18 mouse cellular contexts compared by ENCODE assay signal in genomic region chr10:31873323-31873895, GRCm38 (mm10).
DNase-seq lines count a peak whose midpoint lies in the region; ATAC-seq and TF ChIP-seq lines count a peak whose summit lies in the region.
"Had no signal": no experiment of that assay in that cellular context is flagged by ENCODE, and none has a peak within 500 bp of the region (broad histone marks: within the 10 kb centered on the region; RNA-seq: fewer than 3 reads in every experiment).

No protein-coding gene starts in this region.

- H3K4me1 ChIP-seq in neural tube, embryonic 11.5 days (ENCODE audit: control insufficient read depth, insufficient read depth, low read length) = no peaks in the 10 kb centered on the region
- no peaks in the 10 kb centered on the region for H3K4me1 ChIP-seq in hindbrain, postnatal 0 days (ENCODE audit: insufficient read depth, low read length)
- H3K4me1 ChIP-seq: embryonic facial prominence, embryonic 13.5 days; stomach, embryonic 15.5 days had no signal

- no peak overlapping the region for H3K27ac ChIP-seq in neural tube, embryonic 11.5 days (ENCODE audit: low read depth, low read length)
- H3K27ac ChIP-seq in hindbrain, postnatal 0 days = no peak overlapping the region
- H3K27ac ChIP-seq: embryonic facial prominence, embryonic 13.5 days; stomach, embryonic 15.5 days had no signal

- no peaks in the 10 kb centered on the region for H3K9me3 ChIP-seq in neural tube, embryonic 11.5 days (ENCODE audit: control insufficient read depth, low read length)
- no peaks in the 10 kb centered on the region for H3K9me3 ChIP-seq in hindbrain, postnatal 0 days (ENCODE audit: low read length)
- H3K9me3 ChIP-seq: embryonic facial prominence, embryonic 13.5 days; stomach, embryonic 15.5 days had no signal

- no peaks in the 10 kb centered on the region for H3K36me3 ChIP-seq in neural tube, embryonic 11.5 days (ENCODE audit: control insufficient read depth, insufficient read depth, low read length)
- H3K36me3 ChIP-seq in hindbrain, postnatal 0 days (ENCODE audit: insufficient read depth, low read length) = no peaks in the 10 kb centered on the region
- H3K36me3 ChIP-seq: embryonic facial prominence, embryonic 13.5 days; stomach, embryonic 15.5 days had no signal

- no peak overlapping the region for H3K4me3 ChIP-seq in neural tube, embryonic 11.5 days (ENCODE audit: low read depth, low read length)
- no peak overlapping the region for H3K4me3 ChIP-seq in hindbrain, postnatal 0 days (ENCODE audit: low read length)
- H3K4me3 ChIP-seq: embryonic facial prominence, embryonic 13.5 days; stomach, embryonic 15.5 days had no signal

- no peak overlapping the region for H3K9ac ChIP-seq in neural tube, embryonic 11.5 days (ENCODE audit: low read length)
- no peak overlapping the region for H3K9ac ChIP-seq in hindbrain, postnatal 0 days (replicated peaks; ENCODE audit: low read length)
- H3K9ac ChIP-seq: embryonic facial prominence, embryonic 13.5 days; stomach, embryonic 15.5 days had no signal

- peak; percentile 49; the same call in 1 of the 2 replicates for ATAC-seq in cerebellum, adult (ENCODE audit: insufficient number of reproducible peaks, low FRiP score, low TSS enrichment)
- peak; percentile 55; the same call in 1 of the 2 replicates for ATAC-seq in neural tube, embryonic 11.5 days (ENCODE audit: insufficient read depth, low FRiP score, low TSS enrichment)
- peak; percentile 94 for ATAC-seq in hindbrain, postnatal 0 days
- ATAC-seq: intestine, embryonic 16.5 days had no signal

- H3K4me2 ChIP-seq in neural tube, embryonic 11.5 days (ENCODE audit: low read depth) = no peak overlapping the region
- no peak overlapping the region for H3K4me2 ChIP-seq in hindbrain, postnatal 0 days (ENCODE audit: low read depth, low read length)
- H3K4me2 ChIP-seq: embryonic facial prominence, embryonic 13.5 days; stomach, embryonic 15.5 days had no signal

- no peak for DNase-seq in cerebellum, adult 8-10 months
- DNase-seq in neural tube, embryonic 11.5 days (ENCODE audit: low spot score) = no peak
- no peak for DNase-seq in neural tube, embryonic 10.5 days (ENCODE audit: extremely low spot score, low spot score)
- peak; percentile 74 for DNase-seq in hindbrain, postnatal 0 days (ENCODE audit: low spot score)
- DNase-seq in gastrocnemius, postnatal 10 days = no peak
- DNase-seq in kidney, postnatal 25 days = no peak
- no peak for DNase-seq in adrenal gland, postnatal 10 days
- DNase-seq: cerebellum, adult 9-10 months; heart, adult 18-20 months; heart, postnatal 10 days; kidney, postnatal 36 days; lung, adult 18-20 months; lung, postnatal 4 days; thymus, postnatal 36 days had no signal

- H3K27me3 ChIP-seq in neural tube, embryonic 11.5 days (ENCODE audit: control insufficient read depth, insufficient read depth, low read length) = no peaks in the 10 kb centered on the region
- H3K27me3 ChIP-seq in hindbrain, postnatal 0 days (ENCODE audit: insufficient read depth, low read length) = no peaks in the 10 kb centered on the region
- H3K27me3 ChIP-seq: embryonic facial prominence, embryonic 13.5 days; stomach, embryonic 15.5 days had no signal

- WGBS in neural tube, embryonic 11.5 days = 56% methylated on average over 4 of the region's 4 CpGs
- WGBS in hindbrain, postnatal 0 days = 39% methylated on average over 4 of the region's 4 CpGs

- no peak for TF ChIP-seq CTCF in hindbrain, postnatal 0 days (IDR thresholded peaks at IDR 0.05; ENCODE audit: low read depth)
